Mouse (Mus musculus) liver, embryonic 16.5 days (tissue): ENCODE measurements around the gene Ankrd45. TPM values are rescaled to one million over a fixed set of nuclear protein-coding genes. Genes with fewer than 3 reads are reported as not detected.

ENCODE experiments used
- ATAC-seq: fragments of 200-750 bp; cut with Nextera tagmentation; 2 replicates; pipeline ENCODE4 v1.8.0; 2017; ENCODE audit warnings: low read depth, mild to moderate bottlenecking, moderate number of reproducible peaks, moderate library complexity
- H3K27ac ChIP-seq: fragments of 300-500 bp; sonication (generic); 2 replicates; pipeline ENCODE4 v1.5.1; 2014; ENCODE audit warnings: mild to moderate bottlenecking, low read length
- H3K27me3 ChIP-seq: fragments of 300-500 bp; sonication (generic); 2 replicates; pipeline ENCODE4 v1.6.1; 2014; ENCODE audit warnings: low read depth, low read length, mixed read lengths; ENCODE audit not compliant: control insufficient read depth, insufficient read depth
- H3K36me3 ChIP-seq: fragments of 300-500 bp; sonication (generic); 2 replicates; pipeline ENCODE4 v1.6.1; 2014; ENCODE audit warnings: mild to moderate bottlenecking; ENCODE audit not compliant: control insufficient read depth, insufficient read depth
- H3K4me1 ChIP-seq: fragments of 300-500 bp; sonication (generic); 2 replicates; pipeline ENCODE4 v1.6.1; 2014; ENCODE audit warnings: low read depth, low read length, mixed read lengths; ENCODE audit not compliant: control insufficient read depth
- H3K4me2 ChIP-seq: fragments of 300-500 bp; sonication (generic); 2 replicates; pipeline ENCODE4 v1.6.1; 2014; ENCODE audit warnings: low read depth, low read length, mixed read lengths
- H3K4me3 ChIP-seq: fragments of 300-500 bp; sonication (generic); 2 replicates; pipeline ENCODE4 v1.5.1; 2014; ENCODE audit warnings: low read depth, mild to moderate bottlenecking, low read length
- H3K9ac ChIP-seq: fragments of 300-500 bp; sonication (generic); 2 replicates; pipeline ENCODE4 v1.6.1; 2014; ENCODE audit warnings: low read depth, low read length
- H3K9me3 ChIP-seq: fragments of 300-500 bp; sonication (generic); replicated peaks from 2 replicates; pipeline ENCODE4 v1.6.1; 2016; ENCODE audit warnings: low read length; ENCODE audit not compliant: control insufficient read depth
- WGBS: fragments of 180-500 bp; shearing (Covaris S2); extraction: QIAGEN DNeasy Blood & Tissue Kit; methylation state at CpG from one replicate; pipeline ENCODE4 v1.1.7; 2014; ENCODE audit not compliant: insufficient replicate concordance; 5-methylcytosine and 5-hydroxymethylcytosine counted together
- polyA plus RNA-seq: library from polyadenylated mRNA; unstranded; fragments of >200 nt; fragmentation: Nextera tagmentation; extraction: Ambion mirVana; gene quantifications from 2 replicates; pipeline ENCODE4 v1.2.1, GENCODE M21; 2015

Ankrd45 gene
- not detected in 2 replicates for polyA plus RNA-seq

- H3K4me2 ChIP-seq = peak within 1 kb of the TSS; percentile 52
- H3K27me3 ChIP-seq = peaks cover 4% of the 10 kb centered on the region; the same call in 1 of the 2 replicates
- no peak within 1 kb of the TSS for H3K27ac ChIP-seq
- H3K9ac ChIP-seq = no peak within 1 kb of the TSS
- no peaks in the 10 kb centered on the region for H3K36me3 ChIP-seq
- H3K4me3 ChIP-seq = 0 out of 2 replicates have a peak within 1 kb of the TSS, but pooled peaks have one; percentile 2
- H3K9me3 ChIP-seq = no peaks in the 10 kb centered on the region
- ATAC-seq = no peak
- no peaks in the 10 kb centered on the region for H3K4me1 ChIP-seq
- WGBS = 12% methylated on average over 33 of the region's 33 CpGs
Measured at GRCm38 (mm10) chr1:161142531-161143159, at the start of gene Ankrd45. TSS of gene Ankrd45 (plus strand) at chr1:161142691.

GRCm38 (mm10) chr1:161099721-161100405, 42.6 kb upstream of the Ankrd45 start:
- WGBS = 25% methylated on average over 4 of the region's 4 CpGs

GRCm38 (mm10) chr1:161103842-161104241, 38.6 kb upstream of the Ankrd45 start:
- 14% methylated on average over 1 of the region's 1 CpGs for WGBS
- Histone ChIP-seq H3K4me2 (no peak overlapping the region), H3K36me3 (no peaks in the 10 kb centered on the region; the same call in 1 of the 2 replicates), H3K27me3 (no peaks in the 10 kb centered on the region), H3K9ac (no peak overlapping the region), H3K9me3 (no peaks in the 10 kb centered on the region), H3K4me3 (no peak overlapping the region), H3K4me1 (no peaks in the 10 kb centered on the region; the same call in 1 of the 2 replicates), H3K27ac (no peak overlapping the region)
- no peak for ATAC-seq

More at GRCm38 (mm10) chr1:161099721-161100405, 42.6 kb upstream of the Ankrd45 start:
- no peaks in the 10 kb centered on the region for H3K27me3 ChIP-seq
- H3K4me1 ChIP-seq = no peaks in the 10 kb centered on the region; the same call in 1 of the 2 replicates
- H3K9me3 ChIP-seq = no peaks in the 10 kb centered on the region
- no peaks in the 10 kb centered on the region; the same call in none of the 2 replicates for H3K36me3 ChIP-seq
- no peak overlapping the region for H3K4me3 ChIP-seq
- H3K27ac ChIP-seq = no peak overlapping the region
- peak; percentile 84 for ATAC-seq
- 0 out of 2 replicates have a peak overlapping the region, but pooled peaks have one; percentile 7 for H3K4me2 ChIP-seq
- H3K9ac ChIP-seq = no peak overlapping the region

- no peaks in the 10 kb centered on the region for H3K9me3 ChIP-seq
- H3K9ac ChIP-seq = no peak overlapping the region
- no peak overlapping the region for H3K4me2 ChIP-seq
- ATAC-seq = no peak
- H3K4me3 ChIP-seq = no peak overlapping the region
- no peaks in the 10 kb centered on the region for H3K27me3 ChIP-seq
- 85% methylated on average over 8 of the region's 8 CpGs for WGBS
- no peaks in the 10 kb centered on the region for H3K4me1 ChIP-seq
- H3K27ac ChIP-seq = no peak overlapping the region
- no peaks in the 10 kb centered on the region for H3K36me3 ChIP-seq
Measured at GRCm38 (mm10) chr1:161109216-161109615, 33.3 kb upstream of the Ankrd45 start.

GRCm38 (mm10) chr1:161114591-161114990, 27.9 kb upstream of the Ankrd45 start:
- H3K4me3 ChIP-seq = no peak overlapping the region
- no peaks in the 10 kb centered on the region for H3K27me3 ChIP-seq
- H3K9me3 ChIP-seq = no peaks in the 10 kb centered on the region
- H3K4me2 ChIP-seq = no peak overlapping the region
- no peaks in the 10 kb centered on the region for H3K4me1 ChIP-seq
- H3K36me3 ChIP-seq = no peaks in the 10 kb centered on the region
- H3K27ac ChIP-seq = no peak overlapping the region
- H3K9ac ChIP-seq = no peak overlapping the region
- ATAC-seq = no peak

GRCm38 (mm10) chr1:161122661-161123418, 19.7 kb upstream of the Ankrd45 start:
- 81% methylated on average over 10 of the region's 10 CpGs for WGBS

GRCm38 (mm10) chr1:161126461-161126860, 16.0 kb upstream of the Ankrd45 start:
- Histone ChIP-seq H3K27me3 (no peaks in the 10 kb centered on the region), H3K4me2 (no peak overlapping the region), H3K4me3 (no peak overlapping the region), H3K27ac (no peak overlapping the region), H3K4me1 (peaks cover 6% of the 10 kb centered on the region), H3K36me3 (no peaks in the 10 kb centered on the region), H3K9ac (no peak overlapping the region), H3K9me3 (no peaks in the 10 kb centered on the region)
- 60% methylated on average over 1 of the region's 1 CpGs for whole genome bisulfite sequencing
- ATAC-seq = 0 out of 2 replicates have a peak, but pooled peaks have one; percentile 9

More at GRCm38 (mm10) chr1:161122661-161123418, 19.7 kb upstream of the Ankrd45 start:
- no peak overlapping the region for H3K4me3 ChIP-seq
- no peak overlapping the region for H3K4me2 ChIP-seq
- H3K9me3 ChIP-seq = no peaks in the 10 kb centered on the region
- no peaks in the 10 kb centered on the region for H3K4me1 ChIP-seq
- H3K27me3 ChIP-seq = no peaks in the 10 kb centered on the region
- H3K27ac ChIP-seq = no peak overlapping the region
- no peaks in the 10 kb centered on the region for H3K36me3 ChIP-seq
- H3K9ac ChIP-seq = no peak overlapping the region
- ATAC-seq = no peak

- Histone ChIP-seq H3K4me1 (peaks cover 6% of the 10 kb centered on the region), H3K4me2 (peak within 1 kb of the TSS; percentile 75), H3K9ac (peak within 1 kb of the TSS; percentile 80), H3K27me3 (no peaks in the 10 kb centered on the region), H3K36me3 (no peaks in the 10 kb centered on the region), H3K9me3 (no peaks in the 10 kb centered on the region), H3K4me3 (peak within 1 kb of the TSS; percentile 86), H3K27ac (peak within 1 kb of the TSS; percentile 80)
- WGBS = under 1% methylated on average over 41 of the region's 41 CpGs
- ATAC-seq = peak; percentile 95
Measured at GRCm38 (mm10) chr1:161130726-161131664, 11.5 kb upstream of the Ankrd45 start, which contains the start of gene Klhl20. TSS of gene Klhl20 (minus strand) at chr1:161131511.
